Mouse (Mus musculus) adrenal gland, adult (tissue): Measurements from ENCODE around the gene Trpm2.
"Not testable (repeated sequence)": the region's sequence is repeated elsewhere in the genome, so short reads cannot be mapped to it uniquely, and the experiment has no call there.

Source experiments
- DNase-seq, 2 experiments: peaks; one replicate each; pipeline ENCODE4 v3.0.0; 2022 to 2023; ENCODE audit warnings: low spot score in 1 of 2; ENCODE audit not compliant: inconsistent age in 2 of 2

Gene Trpm2

GRCm38 (mm10) chr10:77978351-77979350 is 8.3 kb upstream of the Trpm2 start, which contains the start of gene 1810043G02Rik:
TSS of gene 1810043G02Rik (plus strand) at chr10:77978524.
- peak; percentile 99 to 100 for DNase-seq

- DNase-seq = peak; percentile 56 to 59
These were observed 6.2 kb upstream of the Trpm2 start for GRCm38 (mm10) chr10:77976458-77977150.

- DNase-seq = no peak
These were observed 5.3 kb upstream of the Trpm2 start for GRCm38 (mm10) chr10:77975653-77976052.

- DNase-seq = no peak
These were observed 4.4 kb upstream of the Trpm2 start for GRCm38 (mm10) chr10:77974811-77975210.

- DNase-seq = no peak
These were observed 4.0 kb upstream of the Trpm2 start for GRCm38 (mm10) chr10:77974323-77974722.

- no peak for DNase-seq
These were observed 1.6 kb upstream of the Trpm2 start for GRCm38 (mm10) chr10:77971709-77972553.

GRCm38 (mm10) chr10:77971191-77971590 is 828 bp upstream of the Trpm2 start:
- DNase-seq = no peak

- DNase-seq = no peak
These were observed 414 bp downstream of the Trpm2 start for GRCm38 (mm10) chr10:77969973-77970325.

GRCm38 (mm10) chr10:77969274-77969972 is 940 bp downstream of the Trpm2 start:
- DNase-seq = peak; percentile 57 to 73

GRCm38 (mm10) chr10:77963971-77964370 is 6.4 kb downstream of the Trpm2 start:
- DNase-seq = peak in 1 of 2 experiments; percentile 24

- no peak for DNase-seq
These were observed 7.6 kb downstream of the Trpm2 start for GRCm38 (mm10) chr10:77962725-77963124.

GRCm38 (mm10) chr10:77950468-77950867 is 19.9 kb downstream of the Trpm2 start:
- not testable (repeated sequence) for DNase-seq

- no peak for DNase-seq
These were observed 30.7 kb downstream of the Trpm2 start for GRCm38 (mm10) chr10:77939685-77940084.

- DNase-seq = no peak
These were observed 43.0 kb downstream of the Trpm2 start for GRCm38 (mm10) chr10:77927375-77927774.

GRCm38 (mm10) chr10:77926140-77926539 is 44.2 kb downstream of the Trpm2 start:
- DNase-seq = peak; percentile 44 to 84

GRCm38 (mm10) chr10:77922681-77923080 is 47.7 kb downstream of the Trpm2 start:
- no peak for DNase-seq

GRCm38 (mm10) chr10:77921009-77921408 is 49.4 kb downstream of the Trpm2 start:
- DNase-seq = no peak

- DNase-seq = peak; percentile 58 to 89
These were observed 53.6 kb downstream of the Trpm2 start for GRCm38 (mm10) chr10:77916636-77917335.

- DNase-seq = peak in 1 of 2 experiments; percentile 39
These were observed 57.1 kb downstream of the Trpm2 start for GRCm38 (mm10) chr10:77913292-77913691.

- peak; percentile 34 to 64 for DNase-seq
These were observed 57.8 kb downstream of the Trpm2 start for GRCm38 (mm10) chr10:77912605-77913004.
